Mouse (Mus musculus) heart, postnatal 25 days (tissue): ENCODE measurements around the gene Map2k5. TPM values are rescaled to one million over a fixed set of nuclear protein-coding genes. Genes with fewer than 3 reads are reported as not detected.

Experiments used
- DNase-seq: peaks from one replicate; pipeline ENCODE4 v3.0.0; 2022; ENCODE audit warnings: low spot score
- intact Hi-C: fragments of 180-260 bp; cut with DNase I; formaldehyde crosslinking; loops from one replicate; pipeline ENCODE4 v1.15.1; 2025
- total RNA-seq, 2 experiments: library from RNA; stranded (reverse); gene quantifications; 2 replicates each; pipeline ENCODE4 v1.2.3; 2021

Gene Map2k5
- total RNA-seq, 2 experiments from 2014 or later: 18.7 to 19.8 TPM

DNA sequence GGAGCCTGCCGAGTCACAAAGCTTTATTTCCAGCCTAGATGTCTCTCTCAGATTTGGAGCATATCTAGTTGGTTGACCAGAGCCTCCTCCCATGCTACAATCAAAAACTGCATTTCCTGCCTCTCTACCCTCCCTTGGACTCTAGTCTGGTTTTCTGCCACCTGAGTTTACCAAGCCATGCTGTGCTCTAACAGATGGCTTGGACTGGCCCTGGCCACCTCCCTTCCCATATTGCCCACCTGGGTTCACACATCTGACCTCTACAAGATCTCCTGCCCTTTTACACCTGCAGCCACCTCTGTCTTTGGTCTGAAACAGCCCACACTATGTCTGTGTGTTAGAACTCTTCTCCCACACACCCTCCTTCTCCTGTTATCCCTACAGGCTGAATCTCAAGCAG, 29.6 kb downstream of the Map2k5 start:
- DNase-seq: no peak
- intact Hi-C loops: no loop called here

DNA sequence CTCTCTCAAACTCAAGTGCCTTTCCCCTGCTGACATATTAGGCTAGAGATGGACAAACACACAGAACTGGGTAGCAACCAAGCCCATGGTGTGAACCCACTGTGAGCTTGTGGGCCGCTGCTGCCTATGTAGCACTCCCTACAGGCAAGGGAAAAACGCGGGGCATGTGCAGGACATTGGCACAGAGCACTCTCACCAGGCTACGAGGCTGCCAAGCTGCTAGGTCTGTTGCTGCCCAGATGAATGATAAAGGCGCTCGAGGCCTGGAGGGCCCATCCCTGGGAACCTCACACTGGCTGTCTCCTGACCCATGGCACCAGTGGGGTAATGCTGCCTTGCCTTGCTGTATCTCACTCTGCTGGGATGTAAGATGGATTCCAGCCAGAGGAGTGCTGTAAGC, 31.7 kb downstream of the Map2k5 start:
- no peak for DNase-seq
- intact Hi-C loops: no loop called here

DNA sequence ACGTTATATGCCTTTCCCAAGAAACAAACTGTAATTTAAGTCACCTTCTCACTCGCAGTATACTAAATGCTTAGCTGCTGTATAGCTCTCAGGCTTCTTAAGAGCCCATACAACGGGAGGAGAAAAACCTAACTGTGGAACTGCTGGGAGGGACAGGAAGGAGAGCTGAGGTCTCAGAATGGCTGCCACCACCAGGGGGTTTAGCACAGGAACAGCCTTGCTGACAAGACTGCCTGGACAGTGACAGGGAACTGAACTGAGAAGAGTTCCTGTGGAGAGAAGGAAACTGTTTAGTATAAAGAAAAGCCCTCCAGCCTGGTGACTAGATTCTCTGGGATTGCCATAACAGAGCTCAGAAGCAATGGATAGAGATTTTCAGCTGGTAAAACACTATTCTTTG, 35.9 kb downstream of the Map2k5 start:
- intact Hi-C loops: no loop called here
- DNase-seq: no peak

DNA sequence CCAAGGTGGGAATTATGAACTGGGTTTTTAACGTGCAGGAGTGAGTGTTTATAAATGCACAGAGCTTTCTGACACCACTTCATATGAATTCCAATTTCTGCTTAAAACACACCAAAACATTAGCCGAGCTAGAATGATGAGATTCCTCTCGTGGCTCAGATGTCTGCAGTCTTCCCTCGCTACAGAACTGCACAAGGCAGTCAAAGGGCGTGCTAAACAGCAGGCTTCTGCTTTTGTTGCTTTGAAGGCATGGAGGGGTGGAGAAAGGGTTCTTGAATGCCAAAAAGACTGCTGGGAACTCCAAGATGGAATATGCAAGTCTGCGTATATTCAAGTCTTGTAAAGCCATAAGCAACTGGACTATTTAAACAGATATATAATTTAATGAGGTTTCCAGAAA, 38.4 kb downstream of the Map2k5 start:
- intact Hi-C loops: no loop called here
- no peak for DNase-seq

DNA sequence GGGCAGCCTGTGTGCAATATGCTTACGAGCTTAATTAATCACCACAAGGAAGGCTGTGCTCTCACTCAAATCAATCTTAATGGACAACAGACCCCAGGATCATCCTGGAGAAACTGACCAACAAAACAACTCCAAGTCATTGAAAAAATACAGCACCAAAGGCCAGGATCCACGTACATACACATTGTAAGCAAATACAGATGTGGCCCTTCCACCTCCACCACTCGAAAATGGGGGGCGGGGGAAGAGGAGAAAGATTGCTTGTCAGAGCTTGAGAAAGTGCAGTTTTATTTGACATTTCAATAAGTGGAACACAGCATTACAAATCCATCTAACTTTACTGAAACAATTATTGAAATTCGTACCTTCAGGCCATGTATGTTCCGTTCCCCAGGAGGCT, 39.0 kb downstream of the Map2k5 start:
- intact Hi-C loops: no loop called here
- no peak for DNase-seq

DNA sequence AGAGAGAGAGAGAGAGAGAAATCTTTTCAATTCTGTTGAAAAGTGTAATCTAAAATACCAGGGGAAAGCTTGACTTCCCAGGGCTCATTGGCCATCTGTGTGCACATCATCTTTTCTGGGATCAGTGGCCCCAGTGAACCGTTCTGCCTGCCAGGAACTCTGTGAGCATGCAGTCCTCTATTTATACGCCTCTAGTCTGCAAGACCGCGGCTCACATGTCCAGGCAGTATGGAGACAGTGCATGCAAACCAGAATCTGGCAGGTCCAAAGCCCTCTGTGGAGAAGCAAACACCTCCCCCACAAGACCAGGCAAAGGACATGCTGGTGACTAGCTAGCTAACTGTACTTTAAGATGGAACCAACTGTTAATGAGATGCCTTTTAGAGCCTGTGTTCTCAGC, 41.9 kb downstream of the Map2k5 start:
- DNase-seq: no peak

DNA sequence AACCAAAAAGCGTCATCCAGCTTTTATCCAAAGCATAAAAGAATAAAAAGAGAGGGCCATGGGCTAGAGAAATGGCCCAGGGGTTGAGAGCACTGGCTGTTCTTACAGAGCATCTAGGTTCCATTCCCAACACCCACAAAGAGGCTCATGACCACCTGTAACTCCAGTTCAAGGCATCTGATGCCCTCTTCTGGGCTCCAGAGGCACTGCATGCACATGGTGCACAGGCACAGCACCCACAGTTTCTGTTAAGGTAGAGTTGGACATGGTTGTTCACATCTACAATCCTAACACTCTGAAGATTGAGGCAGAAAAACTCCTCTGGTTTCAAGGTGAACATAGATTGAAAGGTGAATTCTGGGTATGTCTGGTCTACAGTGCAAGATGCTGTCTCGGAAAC, 44.6 kb downstream of the Map2k5 start:
- intact Hi-C loops: no loop called here
- DNase-seq: no peak

More for the DNA sequence above, 41.9 kb downstream of the Map2k5 start:
- intact Hi-C loops: no loop called here

DNA sequence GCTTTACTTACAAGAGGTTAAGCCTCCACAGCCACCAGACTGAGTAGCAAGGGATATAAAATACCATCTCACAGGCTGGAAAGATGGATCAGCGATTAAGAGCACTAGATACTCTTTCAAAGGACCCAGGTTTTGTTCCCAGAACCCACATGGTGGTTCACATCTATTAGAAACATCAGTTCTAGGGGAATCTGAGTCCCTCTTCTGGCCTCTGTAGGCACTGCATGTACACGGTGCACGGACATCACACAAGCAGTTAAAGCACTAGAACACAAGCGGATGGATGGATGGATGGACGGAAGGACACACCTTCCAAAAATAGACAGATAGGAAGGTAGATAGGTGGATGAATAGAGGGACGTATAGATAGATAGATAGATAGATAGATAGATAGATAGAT, 46.5 kb downstream of the Map2k5 start:
- intact Hi-C loops: no loop called here
- no peak for DNase-seq

DNA sequence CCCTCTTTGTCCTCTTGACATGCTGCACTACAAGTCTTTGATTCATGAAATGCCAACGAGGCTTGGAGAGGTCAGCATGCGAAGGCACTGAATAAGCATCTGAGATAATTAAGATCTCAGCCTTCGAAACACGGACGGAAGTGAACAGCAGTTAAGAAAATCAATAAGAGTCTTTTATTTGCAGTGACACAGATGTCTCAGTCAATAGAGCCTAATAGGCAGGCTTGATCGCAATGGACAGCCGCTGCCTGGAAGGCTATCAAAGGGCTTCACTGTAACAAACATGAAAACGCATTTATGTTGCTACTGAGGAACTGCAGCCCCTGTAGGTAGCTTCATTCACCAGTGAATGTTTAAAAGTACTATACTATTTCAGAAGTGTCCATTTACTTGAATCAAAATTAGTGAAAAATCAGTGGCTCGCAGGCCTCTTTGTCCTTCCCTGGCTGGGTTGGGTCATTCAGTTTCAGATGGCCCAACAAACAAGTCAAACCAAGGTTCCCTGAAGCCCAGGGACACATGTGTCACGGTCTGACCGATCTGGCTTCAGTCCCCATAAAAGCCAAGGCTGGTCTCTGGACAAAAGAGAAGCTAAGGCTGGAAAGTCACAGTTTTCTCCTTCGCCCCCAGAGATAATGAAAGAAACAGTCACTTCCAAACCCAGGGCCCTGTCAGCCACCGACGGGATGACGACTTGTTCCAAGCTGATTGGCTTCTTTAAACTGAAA, 48.6 kb downstream of the Map2k5 start:
- no peak for DNase-seq
- intact Hi-C loops: no loop called here

DNA sequence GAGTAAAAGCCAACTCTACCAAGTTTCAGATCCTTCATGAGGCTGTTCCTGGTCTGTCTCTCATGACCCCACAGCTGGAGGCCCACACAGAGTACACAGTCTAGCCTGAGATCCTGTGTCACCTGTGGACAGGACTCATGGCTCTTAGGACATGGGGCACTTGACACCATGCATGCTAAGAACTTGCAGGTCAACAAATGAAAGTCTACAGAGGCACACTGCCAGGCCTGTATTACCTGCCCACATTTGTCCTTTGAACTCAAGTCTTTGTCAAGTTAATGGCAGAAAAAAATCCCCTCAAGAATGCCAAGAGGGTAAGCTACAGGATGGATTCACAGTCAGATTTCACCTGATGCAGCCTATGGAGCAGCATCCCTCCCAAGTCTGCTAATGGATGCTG, 62.5 kb downstream of the Map2k5 start:
- intact Hi-C loops: no loop called here
- no peak for DNase-seq

DNA sequence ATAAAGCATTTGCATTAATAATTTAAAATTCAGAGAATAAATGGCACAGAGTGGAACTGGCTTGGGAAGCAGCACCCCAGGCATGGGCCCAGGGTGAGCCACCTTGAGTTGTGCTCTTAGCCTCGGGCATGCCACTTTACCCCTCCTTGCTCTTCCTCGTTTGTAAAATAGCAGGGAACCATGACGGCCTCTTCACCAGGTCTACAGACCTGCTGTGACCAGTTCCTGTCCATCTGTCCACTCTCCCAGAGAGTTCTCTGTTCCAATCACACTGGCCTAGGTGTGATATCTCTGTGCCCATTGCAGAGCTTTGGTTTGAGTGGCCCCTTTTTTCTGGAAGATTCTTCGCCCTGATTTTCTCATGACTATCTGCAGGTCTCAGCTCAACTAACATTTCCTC, 63.6 kb downstream of the Map2k5 start:
- intact Hi-C loops: no loop called here
- no peak for DNase-seq

DNA sequence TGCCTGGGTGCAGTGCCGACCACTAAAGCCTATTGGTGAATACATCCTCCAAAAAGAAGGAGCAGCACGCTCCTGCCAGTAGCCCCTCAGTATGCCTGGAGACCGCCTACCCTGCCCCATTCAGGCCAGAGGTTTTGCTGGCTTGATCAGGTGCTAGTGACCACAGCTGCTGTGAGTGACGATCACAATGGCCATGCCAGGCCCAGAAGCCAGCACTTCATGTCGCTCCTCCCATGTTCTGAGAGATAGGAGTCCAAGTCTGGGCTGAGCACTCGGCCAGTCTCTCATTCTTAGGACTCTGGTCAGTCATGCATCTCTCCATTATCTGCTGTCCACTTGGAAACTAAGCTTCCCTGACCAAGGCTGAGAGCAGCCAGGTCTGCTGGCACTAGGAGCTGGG, 67.7 kb downstream of the Map2k5 start:
- DNase-seq: no peak
- intact Hi-C loops: no loop called here

DNA sequence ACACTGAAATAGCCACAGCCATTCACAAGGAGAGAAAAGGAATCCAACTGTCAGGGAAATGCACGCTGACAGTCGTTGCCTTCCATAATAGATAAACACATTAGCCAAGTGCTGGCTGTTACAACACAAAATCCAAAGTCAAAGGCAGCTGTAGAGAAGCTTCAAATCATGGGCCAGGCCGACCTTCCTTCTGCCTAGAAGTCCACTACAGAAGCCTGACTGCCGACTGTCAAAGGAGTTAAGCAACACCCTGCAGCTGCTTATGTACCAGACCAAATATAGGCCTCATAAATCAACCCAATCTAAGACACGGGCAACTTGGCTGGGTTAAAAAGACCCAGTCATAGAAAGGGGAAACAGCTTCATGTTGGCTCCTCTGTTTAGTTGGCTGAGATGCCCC, 68.7 kb downstream of the Map2k5 start:
- intact Hi-C loops: no loop called here
- no peak for DNase-seq

DNA sequence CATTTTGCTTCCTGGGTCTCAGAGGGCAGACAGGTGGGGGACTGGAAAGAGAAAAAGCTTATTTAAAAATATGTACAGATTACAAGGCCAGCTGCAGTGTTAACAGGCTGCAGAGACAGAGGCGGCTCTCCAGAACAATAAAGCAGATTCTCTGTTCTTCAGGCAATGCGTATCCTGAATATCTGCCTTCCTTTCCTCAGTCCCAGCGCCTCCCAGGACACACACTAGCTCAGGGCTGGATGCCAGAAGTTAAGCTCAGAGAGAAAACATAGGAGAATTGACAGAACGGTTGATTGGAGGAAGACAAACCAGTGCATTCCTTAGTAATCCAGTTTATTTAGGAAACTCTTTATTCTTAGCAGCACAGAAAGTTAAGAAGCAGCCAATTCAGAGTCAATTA, 69.3 kb downstream of the Map2k5 start:
- intact Hi-C loops: no loop called here
- no peak for DNase-seq

DNA sequence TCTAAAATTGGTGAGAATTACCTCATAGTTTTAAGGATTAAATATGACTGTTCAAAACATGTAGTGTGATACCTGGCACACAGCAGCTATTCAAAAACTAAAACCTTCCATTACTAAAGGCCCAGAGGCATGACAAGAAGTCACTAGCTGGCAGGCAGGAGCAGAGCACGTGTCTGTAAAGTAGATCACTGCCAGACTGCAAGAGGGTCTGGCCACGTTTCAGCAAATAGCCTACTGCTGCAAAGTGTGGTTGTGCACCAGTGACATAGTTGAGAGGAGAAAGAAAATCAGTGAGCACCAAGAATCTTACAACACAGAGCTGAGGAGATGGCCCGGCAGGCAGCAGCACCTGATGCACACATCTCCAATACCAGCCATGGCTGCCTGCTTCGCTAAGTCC, 75.2 kb downstream of the Map2k5 start:
- intact Hi-C loops: no loop called here

DNA sequence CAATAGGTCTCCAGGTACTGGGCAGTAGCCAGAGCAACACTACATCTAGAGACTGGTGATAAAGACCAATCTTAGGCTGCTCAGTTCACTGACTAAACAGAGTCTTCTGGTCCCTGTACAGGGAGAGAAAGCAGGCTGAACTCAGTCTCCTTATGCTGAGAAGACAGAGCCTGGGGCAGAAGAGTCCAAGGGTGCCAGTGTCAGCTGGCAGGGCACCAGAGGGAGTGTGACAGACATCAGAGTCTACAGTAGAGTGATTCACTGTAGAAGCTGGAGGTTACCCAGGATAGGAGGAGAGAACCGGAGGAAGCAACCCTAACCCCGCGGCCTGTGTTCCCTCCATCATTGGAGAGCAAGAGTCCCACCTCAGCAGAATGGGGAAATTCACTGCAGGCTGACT, 79.0 kb downstream of the Map2k5 start:
- intact Hi-C loops: no loop called here
- no peak for DNase-seq

More for the DNA sequence above, 75.2 kb downstream of the Map2k5 start:
- DNase-seq: no peak

DNA sequence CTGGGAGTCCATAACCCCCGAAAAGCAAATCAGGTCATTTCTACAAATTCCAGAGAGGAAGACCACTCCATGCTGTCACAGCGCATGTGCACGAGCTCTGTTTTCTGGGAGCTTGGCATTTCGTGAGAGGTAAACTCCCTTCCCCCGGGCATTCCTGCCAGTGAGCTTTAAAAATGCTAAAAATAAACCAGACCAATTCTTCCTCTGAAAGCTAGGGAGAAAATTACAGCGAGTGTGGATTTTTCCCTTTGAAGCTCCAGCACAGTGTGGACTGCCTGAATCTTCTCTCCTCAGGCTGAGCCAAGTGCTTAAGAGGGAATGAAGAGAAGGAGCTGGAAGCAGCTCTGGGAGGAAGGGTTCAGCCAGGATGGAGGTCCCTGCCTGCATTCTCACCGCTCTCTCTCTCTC, 82.1 kb downstream of the Map2k5 start:
- intact Hi-C loops: no loop called here
- no peak for DNase-seq

DNA sequence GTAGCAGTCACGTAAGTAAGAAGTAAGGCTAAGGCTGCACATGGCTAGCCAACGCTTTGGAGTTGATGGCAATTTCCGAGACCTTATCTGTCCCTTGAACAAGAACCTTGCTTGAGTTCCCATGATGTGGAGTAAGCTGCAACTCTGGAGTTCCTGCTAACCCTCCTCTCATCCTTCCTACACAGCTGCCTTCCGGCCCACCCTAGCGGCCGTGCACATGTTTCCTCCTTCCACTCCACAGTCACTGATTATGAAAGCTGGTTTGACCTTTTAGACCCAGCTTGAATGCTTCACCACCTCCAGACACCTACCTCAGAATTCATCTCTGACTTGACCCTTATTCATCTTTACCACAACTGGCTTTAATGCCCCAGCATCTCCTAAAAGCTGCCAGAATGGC, 82.9 kb downstream of the Map2k5 start:
- DNase-seq: no peak
- intact Hi-C loops: no loop called here

DNA sequence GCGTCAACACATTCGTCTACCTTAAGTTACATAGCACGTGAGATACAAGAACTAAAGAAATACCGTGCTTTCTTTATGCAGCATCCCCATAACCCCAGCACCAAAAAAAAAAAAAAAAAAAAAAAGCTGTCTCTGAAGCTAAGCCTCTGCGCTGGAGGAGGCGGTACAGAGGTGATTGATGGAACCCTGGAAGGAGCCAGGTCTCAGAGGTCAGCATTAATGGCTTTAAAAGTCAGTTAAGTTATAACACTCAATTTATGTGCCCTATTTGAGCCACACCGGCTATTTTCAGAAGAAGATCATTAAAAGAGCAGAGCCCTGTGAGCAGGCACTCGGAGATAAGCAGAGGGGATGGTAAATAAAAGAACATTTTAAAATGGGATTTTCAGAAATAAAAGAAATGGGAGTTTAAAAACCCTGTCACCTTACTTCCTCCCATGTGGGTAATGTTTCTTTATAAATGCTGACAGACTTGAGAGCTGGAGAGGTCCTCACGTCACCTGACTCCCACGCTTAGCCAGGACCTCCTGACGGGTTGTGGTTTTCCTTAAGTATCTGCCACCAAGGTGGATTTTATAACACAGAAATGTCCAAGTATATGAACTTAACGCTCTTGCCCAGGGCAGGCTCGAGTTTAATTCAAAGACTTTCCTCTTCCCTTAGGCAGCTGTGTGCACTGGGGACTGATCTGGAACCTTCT, 83.8 kb downstream of the Map2k5 start:
- no peak for DNase-seq
- intact Hi-C loops: no loop called here

DNA sequence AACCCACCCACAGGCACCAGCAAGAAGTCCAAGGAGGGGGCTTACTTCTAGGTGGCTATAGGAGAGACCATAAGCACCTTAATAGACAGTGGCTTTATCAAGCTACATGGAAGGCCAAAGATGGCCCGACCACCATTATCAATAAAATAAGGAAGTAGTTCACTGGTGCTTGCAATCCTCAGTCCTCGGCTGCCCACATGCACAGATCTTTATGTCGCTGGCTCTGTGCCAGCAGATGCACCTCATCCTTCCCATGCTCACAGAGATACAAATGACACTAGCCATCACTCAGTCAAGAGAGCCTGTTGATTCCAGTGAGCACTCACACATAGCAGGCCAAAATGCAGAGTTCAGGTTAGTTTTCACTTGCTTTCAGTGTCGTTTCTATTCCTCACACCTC, 89.0 kb downstream of the Map2k5 start:
- intact Hi-C loops: no loop called here
- no peak for DNase-seq

DNA sequence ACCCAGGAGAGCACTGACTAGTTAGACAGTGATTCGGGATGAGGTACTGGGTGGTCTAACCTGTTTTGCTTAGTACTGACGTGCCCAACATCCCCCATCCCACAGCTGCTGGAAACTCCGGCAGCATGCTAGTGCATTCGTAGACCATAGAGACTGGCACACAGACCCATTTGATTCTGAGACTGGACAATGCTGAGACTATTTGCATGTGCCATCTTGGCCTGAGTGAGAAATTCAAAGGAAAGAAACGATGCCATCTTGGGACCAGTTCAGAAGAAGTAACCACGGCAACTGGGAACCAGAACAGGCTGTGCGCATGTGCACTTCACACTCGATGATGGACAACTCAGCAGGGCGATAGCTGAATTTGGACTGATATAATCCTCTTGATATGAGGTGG, 93.3 kb downstream of the Map2k5 start:
- intact Hi-C loops: no loop called here
- DNase-seq: no peak

DNA sequence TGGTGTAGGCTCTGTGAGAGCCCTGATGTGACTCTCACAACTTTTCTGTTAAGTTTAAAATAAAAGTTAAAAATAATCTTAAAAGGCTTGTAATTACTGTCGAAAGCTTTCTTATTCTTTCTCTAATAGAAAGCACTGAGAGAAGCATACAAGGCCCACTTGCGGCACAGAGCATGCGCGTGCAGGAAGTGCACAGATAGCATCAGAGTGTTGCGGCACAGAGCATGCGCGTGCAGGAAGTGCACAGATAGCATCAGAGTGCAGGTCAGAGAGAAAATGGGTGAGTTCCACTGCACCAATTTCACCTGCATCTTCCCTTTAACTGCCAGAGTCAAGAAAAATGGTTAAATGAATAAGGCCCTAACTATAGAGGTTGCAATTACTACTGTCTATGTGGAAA, 95.7 kb downstream of the Map2k5 start:
- no peak for DNase-seq
- intact Hi-C loops: no loop called here
